Mouse (Mus musculus) MEL (cell line): ENCODE results near the gene Trmt10c. TPM values are rescaled to one million over a fixed set of nuclear protein-coding genes. Genes with fewer than 3 reads are reported as not detected.
A peak's percentile ranks its signal among the peaks of the same experiment; 100 is the strongest.

ENCODE experiments used
- DNase-seq: peaks from one replicate; pipeline ENCODE4 v3.0.0; 2011; ENCODE audit warnings: low read depth, low spot score
- H3K27ac ChIP-seq: 2 replicates; pipeline ENCODE4 v1.5.1; 2012; ENCODE audit warnings: low read depth, mild to moderate bottlenecking, control low read depth, low read length, moderate library complexity; ENCODE audit not compliant: control insufficient read depth
- H3K27me3 ChIP-seq, 2 experiments: fragments of 150-350 bp in 1 of 2; sonication (generic) in 1 of 2; 2 replicates each; pipeline ENCODE4 v1.6.1; 2012; ENCODE audit warnings: low read length in 2 of 2, mild to moderate bottlenecking in 2 of 2, improper control_type of control experiment in 1 of 2, moderate library complexity in 1 of 2; ENCODE audit not compliant: insufficient read depth in 2 of 2, control insufficient read depth in 1 of 2
- H3K36me3 ChIP-seq, 2 experiments: 2 replicates each; pipeline ENCODE4 v1.6.1; 2012 to 2014; ENCODE audit warnings: low read length in 2 of 2, improper control_type of control experiment in 1 of 2, inconsistent platforms in 1 of 2, mild to moderate bottlenecking in 1 of 2; ENCODE audit not compliant: insufficient read depth in 2 of 2, control insufficient read depth in 1 of 2
- H3K4me1 ChIP-seq, 2 experiments: fragments of 150-350 bp in 1 of 2; sonication (generic) in 1 of 2; 2 replicates each; pipeline ENCODE4 v1.6.1; 2012; ENCODE audit warnings: low read length in 2 of 2, improper control_type of control experiment in 1 of 2, mild to moderate bottlenecking in 1 of 2; ENCODE audit not compliant: insufficient read depth in 2 of 2, control insufficient read depth in 1 of 2
- H3K4me3 ChIP-seq, 2 experiments: fragments of 150-350 bp in 1 of 2; sonication (generic) in 1 of 2; 2 replicates each; pipeline ENCODE4 v1.5.1; 2012; ENCODE audit warnings: low read depth in 2 of 2, low read length in 2 of 2, mild to moderate bottlenecking in 2 of 2, moderate library complexity in 2 of 2, control low read depth in 1 of 2, improper control_type of control experiment in 1 of 2; ENCODE audit not compliant: control insufficient read depth in 1 of 2, insufficient read depth in 1 of 2
- H3K79me2 ChIP-seq: 2 replicates; pipeline ENCODE4 v1.6.1; 2012; ENCODE audit warnings: mild to moderate bottlenecking, low read length, moderate library complexity; ENCODE audit not compliant: control insufficient read depth, poor library complexity, insufficient read depth
- H3K9ac ChIP-seq: 2 replicates; pipeline ENCODE4 v1.6.1; 2012; ENCODE audit warnings: low read depth, mild to moderate bottlenecking, control low read depth, low read length, moderate library complexity; ENCODE audit not compliant: control insufficient read depth, poor library complexity, severe bottlenecking
- H3K9me3 ChIP-seq: fragments of 150-350 bp; sonication (generic); replicated peaks from 2 replicates; pipeline ENCODE4 v1.6.1; 2012; ENCODE audit warnings: mild to moderate bottlenecking, low read length, improper control_type of control experiment, moderate library complexity; ENCODE audit not compliant: insufficient read depth
- BHLHE40 ChIP-seq: IDR thresholded peaks from 2 replicates; pipeline ENCODE4 v1.6.1; 2012; ENCODE audit warnings: low read depth, mild to moderate bottlenecking, inconsistent platforms, low read length, improper control_type of control experiment, borderline replicate concordance
- CHD1 ChIP-seq: IDR thresholded peaks from 2 replicates; pipeline ENCODE4 v1.6.1; 2012; ENCODE audit warnings: low read depth, mild to moderate bottlenecking, inconsistent platforms, low read length, improper control_type of control experiment
- CHD2 ChIP-seq: IDR thresholded peaks from 2 replicates; pipeline ENCODE4 v1.6.1; 2011; ENCODE audit warnings: low read length, improper control_type of control experiment
- CTCF ChIP-seq, 3 experiments: IDR thresholded peaks in 2 of 3; conservative IDR thresholded peaks in 1 of 3; 2 replicates each; pipeline ENCODE4 v1.5.1; 2011 to 2012; ENCODE audit warnings: low read length in 3 of 3, low read depth in 2 of 3, mild to moderate bottlenecking in 2 of 3, improper control_type of control experiment in 1 of 3, inconsistent platforms in 1 of 3, mixed read lengths in 1 of 3, moderate library complexity in 1 of 3; ENCODE audit not compliant: control insufficient read depth in 1 of 3, insufficient read depth in 1 of 3, poor library complexity in 1 of 3, severe bottlenecking in 1 of 3
- E2F4 ChIP-seq: IDR thresholded peaks from 2 replicates; pipeline ENCODE4 v1.6.1; 2011; ENCODE audit warnings: low read depth, low read length, improper control_type of control experiment, borderline replicate concordance
- ELF1 ChIP-seq: IDR thresholded peaks from 2 replicates; pipeline ENCODE4 v1.6.1; 2014; ENCODE audit warnings: low read depth, mild to moderate bottlenecking, inconsistent platforms, low read length, improper control_type of control experiment, moderate library complexity
- EP300 ChIP-seq, 2 experiments: IDR thresholded peaks; 2 replicates each; pipeline ENCODE4 v1.6.1; 2011; ENCODE audit warnings: improper control_type of control experiment in 2 of 2, low read length in 2 of 2, low read depth in 1 of 2, mild to moderate bottlenecking in 1 of 2
- ETS1 ChIP-seq: IDR thresholded peaks from 2 replicates; pipeline ENCODE4 v1.6.1; 2012; ENCODE audit warnings: low read depth, mild to moderate bottlenecking, inconsistent platforms, low read length, improper control_type of control experiment, moderate library complexity
- GABPA ChIP-seq: IDR thresholded peaks from 2 replicates; pipeline ENCODE4 v1.6.1; 2012; ENCODE audit warnings: low read depth, mild to moderate bottlenecking, inconsistent platforms, low read length, improper control_type of control experiment, moderate library complexity
- GATA1 ChIP-seq: IDR thresholded peaks from 2 replicates; pipeline ENCODE4 v1.6.1; 2011; ENCODE audit warnings: low read depth, low read length, improper control_type of control experiment
- HCFC1 ChIP-seq: IDR thresholded peaks from 2 replicates; pipeline ENCODE4 v1.6.1; 2012; ENCODE audit warnings: low read depth, mild to moderate bottlenecking, inconsistent platforms, low read length, improper control_type of control experiment, moderate library complexity
- JUND ChIP-seq: IDR thresholded peaks from 2 replicates; pipeline ENCODE4 v1.6.1; 2011; ENCODE audit warnings: low read depth, mild to moderate bottlenecking, improper control_type of control experiment, low read length
- KAT2A ChIP-seq: conservative IDR thresholded peaks from 2 replicates; pipeline ENCODE4 v1.6.1; 2012; ENCODE audit warnings: low read depth, low read length, improper control_type of control experiment, inconsistent platforms
- MAFK ChIP-seq: IDR thresholded peaks from 2 replicates; pipeline ENCODE4 v1.6.1; 2011; ENCODE audit warnings: low read depth, mild to moderate bottlenecking, low read length, improper control_type of control experiment, borderline replicate concordance
- MAX ChIP-seq: IDR thresholded peaks from 2 replicates; pipeline ENCODE4 v1.6.1; 2011; ENCODE audit warnings: low read length, improper control_type of control experiment
- MAZ ChIP-seq: IDR thresholded peaks from 2 replicates; pipeline ENCODE4 v1.6.1; 2012; ENCODE audit warnings: low read depth, mild to moderate bottlenecking, inconsistent platforms, low read length, improper control_type of control experiment
- MEF2A ChIP-seq: IDR thresholded peaks from 2 replicates; pipeline ENCODE4 v1.6.1; 2014; ENCODE audit warnings: low read depth, mild to moderate bottlenecking, inconsistent platforms, low read length, improper control_type of control experiment; ENCODE audit not compliant: poor library complexity, insufficient replicate concordance, severe bottlenecking; ENCODE audit errors: extremely low read depth
- MYB ChIP-seq: IDR thresholded peaks from 2 replicates; pipeline ENCODE4 v1.6.1; 2011; ENCODE audit warnings: mild to moderate bottlenecking, low read depth, low read length, improper control_type of control experiment
- MYC ChIP-seq: IDR thresholded peaks from 2 replicates; pipeline ENCODE4 v1.6.1; 2011; ENCODE audit warnings: low read depth, mild to moderate bottlenecking, low read length, improper control_type of control experiment, moderate library complexity
- NELFE ChIP-seq: IDR thresholded peaks from 2 replicates; pipeline ENCODE4 v1.6.1; 2011; ENCODE audit warnings: low read depth, low read length, improper control_type of control experiment
- NRF1 ChIP-seq: IDR thresholded peaks from 2 replicates; pipeline ENCODE4 v1.6.1; 2014; ENCODE audit warnings: low read depth, mild to moderate bottlenecking, inconsistent platforms, low read length, improper control_type of control experiment, moderate library complexity; ENCODE audit not compliant: poor library complexity, insufficient read depth, severe bottlenecking
- POLR2A ChIP-seq, 2 experiments: IDR thresholded peaks; 2 replicates each; pipeline ENCODE4 v1.6.1; 2011 to 2012; ENCODE audit warnings: low read length in 2 of 2, mild to moderate bottlenecking in 2 of 2, control low read depth in 1 of 2, improper control_type of control experiment in 1 of 2, low read depth in 1 of 2, moderate library complexity in 1 of 2; ENCODE audit not compliant: control insufficient read depth in 1 of 2, insufficient read depth in 1 of 2, poor library complexity in 1 of 2
- POLR2AphosphoS2 ChIP-seq: IDR thresholded peaks from 2 replicates; pipeline ENCODE4 v1.6.1; 2011; ENCODE audit warnings: low read length, improper control_type of control experiment
- RAD21 ChIP-seq: IDR thresholded peaks from 2 replicates; pipeline ENCODE4 v1.6.1; 2011; ENCODE audit warnings: mild to moderate bottlenecking, low read depth, low read length, improper control_type of control experiment
- RCOR1 ChIP-seq: IDR thresholded peaks from 2 replicates; pipeline ENCODE4 v1.6.1; 2012; ENCODE audit warnings: low read depth, mild to moderate bottlenecking, inconsistent platforms, low read length, improper control_type of control experiment
- SIN3A ChIP-seq: IDR thresholded peaks from 2 replicates; pipeline ENCODE4 v1.6.1; 2012; ENCODE audit warnings: low read length, improper control_type of control experiment, inconsistent platforms
- SMC3 ChIP-seq: IDR thresholded peaks from 2 replicates; pipeline ENCODE4 v1.6.1; 2011; ENCODE audit warnings: low read depth, low read length, improper control_type of control experiment
- TAL1 ChIP-seq: IDR thresholded peaks from 2 replicates; pipeline ENCODE4 v1.6.1; 2012; ENCODE audit warnings: mild to moderate bottlenecking, inconsistent platforms, low read length, moderate library complexity, mixed read lengths
- TBP ChIP-seq: IDR thresholded peaks from 2 replicates; pipeline ENCODE4 v1.8.0; 2011; ENCODE audit warnings: low read depth, low read length, improper control_type of control experiment
- TCF12 ChIP-seq: IDR thresholded peaks from 2 replicates; pipeline ENCODE4 v1.6.1; 2014; ENCODE audit warnings: low read depth, mild to moderate bottlenecking, inconsistent platforms, low read length, improper control_type of control experiment, moderate library complexity
- UBTF ChIP-seq: IDR thresholded peaks from 2 replicates; pipeline ENCODE4 v1.6.1; 2012; ENCODE audit warnings: low read depth, mild to moderate bottlenecking, inconsistent platforms, low read length, improper control_type of control experiment, moderate library complexity, borderline replicate concordance; ENCODE audit not compliant: insufficient read depth
- USF1 ChIP-seq: IDR thresholded peaks from 2 replicates; pipeline ENCODE4 v1.6.1; 2014; ENCODE audit warnings: low read depth, mild to moderate bottlenecking, inconsistent platforms, low read length, improper control_type of control experiment, moderate library complexity
- USF2 ChIP-seq, 2 experiments: IDR thresholded peaks; 2 replicates each; pipeline ENCODE4 v1.6.1; 2011 to 2012; ENCODE audit warnings: improper control_type of control experiment in 2 of 2, low read length in 2 of 2, borderline replicate concordance in 1 of 2, inconsistent platforms in 1 of 2, low read depth in 1 of 2, mild to moderate bottlenecking in 1 of 2; ENCODE audit not compliant: insufficient read depth in 1 of 2
- ZC3H11A ChIP-seq: IDR thresholded peaks from 2 replicates; pipeline ENCODE4 v1.6.1; 2012; ENCODE audit warnings: low read depth, mild to moderate bottlenecking, inconsistent platforms, low read length, improper control_type of control experiment
- ZKSCAN1 ChIP-seq: IDR thresholded peaks from 2 replicates; pipeline ENCODE4 v1.6.1; 2012; ENCODE audit warnings: low read depth, mild to moderate bottlenecking, inconsistent platforms, low read length, improper control_type of control experiment, moderate library complexity
- ZMIZ1 ChIP-seq: IDR thresholded peaks from 2 replicates; pipeline ENCODE4 v1.6.1; 2012; ENCODE audit warnings: low read depth, mild to moderate bottlenecking, inconsistent platforms, low read length, improper control_type of control experiment, moderate library complexity
- ZNF384 ChIP-seq: IDR thresholded peaks from 2 replicates; pipeline ENCODE4 v1.6.1; 2012; ENCODE audit warnings: low read depth, mild to moderate bottlenecking, inconsistent platforms, low read length, improper control_type of control experiment
- polyA plus RNA-seq, 2 experiments: library from polyadenylated mRNA; stranded (reverse) in 1 of 2; unstranded in 1 of 2; fragments of >175 nt in 1 of 2; fragments of >200 nt in 1 of 2; gene quantifications; 2 replicates each; pipeline versions ENCODE4 v1.2.1 to v1.2.4; 2012; ENCODE audit warnings: low replicate concordance in 2 of 2, low read depth in 1 of 2; ENCODE audit not compliant: insufficient read length in 2 of 2, insufficient read depth in 1 of 2, missing spikeins in 1 of 2
- total RNA-seq: library from RNA; depleted of rRNA; stranded (reverse); fragments of 300-350 nt; gene quantifications from 2 replicates; pipeline ENCODE4 v1.2.3, GENCODE M21; 2012

The Trmt10c gene
- total and polyA plus RNA-seq, 3 experiments = 16.5 to 48.5 (median 32.3) TPM

DNA sequence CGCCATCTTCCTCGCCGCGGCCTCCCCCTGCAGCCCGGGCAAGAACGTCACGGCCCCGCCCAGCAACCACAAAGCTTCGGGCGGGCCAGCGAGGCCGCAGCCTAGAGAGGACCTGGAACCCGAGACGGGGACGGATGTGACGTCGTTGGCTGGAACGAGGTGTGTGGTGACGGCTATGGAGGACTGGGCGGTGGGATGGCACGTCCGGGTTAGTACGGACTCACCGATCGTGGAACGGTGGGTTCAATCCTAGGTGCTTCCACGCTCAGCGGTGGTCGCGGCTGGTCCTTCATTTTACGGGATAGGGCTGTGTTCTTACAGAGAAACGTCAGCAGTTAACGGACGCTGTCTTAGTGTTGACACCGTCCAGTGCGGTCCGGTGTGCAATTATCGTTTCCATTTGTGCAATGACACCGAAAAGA, 7.9 kb downstream of the Trmt10c start, which contains the start of gene Pcnp:
Pcnp (minus strand) TSS at position 79 of the 422 bp plus-strand sequence.
- peak within 1 kb of the TSS; percentile 73 for H3K27ac ChIP-seq
- H3K4me1 ChIP-seq = peaks cover 2 to 5% of the 10 kb centered on the region in 2 experiments
- H3K9me3 ChIP-seq = no peaks in the 10 kb centered on the region
- peak; percentile 98 for DNase-seq
- peaks cover 52% of the 10 kb centered on the region for H3K79me2 ChIP-seq
- H3K9ac ChIP-seq = peak within 1 kb of the TSS; percentile 87
- H3K27me3 ChIP-seq = no peaks in the 10 kb centered on the region
- peaks cover 26 to 40% of the 10 kb centered on the region in 2 experiments for H3K36me3 ChIP-seq
- peak within 1 kb of the TSS; percentile 79 to 99 for H3K4me3 ChIP-seq
- TF ChIP-seq MYC = peak; percentile 84
- no peak for TF ChIP-seq ZC3H11A
- peak; percentile 94 for TF ChIP-seq NELFE
- no peak for TF ChIP-seq SMC3
- no peak for TF ChIP-seq USF2 (IDR thresholded peaks at IDR 0.05; ENCODE audit: borderline replicate concordance in 1 of 2, insufficient read depth in 1 of 2, low read depth in 1 of 2, low read length in 2 of 2)
- peak; percentile 79; the same call in 1 of the 2 replicates for TF ChIP-seq ZMIZ1
- TF ChIP-seq TCF12 = peak; percentile 86
- no peak for TF ChIP-seq E2F4
- no peak for TF ChIP-seq MYB
- TF ChIP-seq MAFK = no peak
- TF ChIP-seq EP300 (IDR thresholded peaks at IDR 0.05; ENCODE audit: low read depth in 1 of 2, low read length in 2 of 2) = peak in 1 of 2 experiments; percentile 8; a peak in 1 of 4 replicates
- TF ChIP-seq TAL1 = no peak
- peak; percentile 37; the same call in 1 of the 2 replicates for TF ChIP-seq MAZ
- TF ChIP-seq POLR2A (IDR thresholded peaks at IDR 0.05; ENCODE audit: control insufficient read depth in 1 of 2, insufficient read depth in 1 of 2, low read depth in 1 of 2, low read length in 2 of 2, poor library complexity in 1 of 2) = peak; percentile 93 to 97
- no peak for TF ChIP-seq RCOR1
- TF ChIP-seq ETS1 = peak; percentile 70; the same call in 1 of the 2 replicates
- TF ChIP-seq UBTF = peak; percentile 81; the same call in 1 of the 2 replicates
- TF ChIP-seq KAT2A = peak; percentile 59; the same call in 1 of the 2 replicates
- no peak for TF ChIP-seq MEF2A
- no peak for TF ChIP-seq ZKSCAN1
- TF ChIP-seq POLR2AphosphoS2 = peak; percentile 92
- no peak for TF ChIP-seq RAD21
- peak; percentile 83 for TF ChIP-seq TBP
- TF ChIP-seq GABPA = no peak
- peak; percentile 97 for TF ChIP-seq SIN3A
- no peak for TF ChIP-seq USF1
- no peak for TF ChIP-seq CHD2
- TF ChIP-seq HCFC1 = peak; percentile 91
- TF ChIP-seq CHD1 = 0 out of 2 replicates have a peak, but pooled peaks have one; percentile 64
- no peak for TF ChIP-seq JUND
- no peak for TF ChIP-seq BHLHE40
- TF ChIP-seq NRF1 = no peak
- no peak for TF ChIP-seq CTCF (IDR thresholded peaks at IDR 0.05 in 2 of 3, conservative IDR thresholded peaks at IDR 0.05 in 1 of 3; ENCODE audit: control insufficient read depth in 1 of 3, insufficient read depth in 1 of 3, low read depth in 2 of 3, low read length in 3 of 3, poor library complexity in 1 of 3, severe bottlenecking in 1 of 3)
- no peak for TF ChIP-seq ZNF384
- TF ChIP-seq MAX = peak; percentile 56; the same call in 1 of the 2 replicates
- TF ChIP-seq ELF1 = peak; percentile 57; the same call in 1 of the 2 replicates
- no peak for TF ChIP-seq GATA1
